Mouse (Mus musculus): Measurements from ENCODE around the gene Zfp398. TPM values are rescaled to one million over a fixed set of nuclear protein-coding genes. Genes with fewer than 3 reads are reported as not detected.

Gene Zfp398
- polyA plus RNA-seq, 1 experiment from 2014 or later = 8.2 TPM

GRCm38 (mm10) chr6:47878593-47878992, 43.1 kb downstream of the Zfp398 start:
- 51% methylated on average over 3 of the region's 3 CpGs for whole genome bisulfite sequencing
- no peaks in the 10 kb centered on the region for H3K27me3 ChIP-seq (ENCODE audit: low read depth, poor library complexity, severe bottlenecking)
- H3K36me3 ChIP-seq = peaks cover 44% of the 10 kb centered on the region
- H3K4me3 ChIP-seq = peak overlapping the region; percentile 84
- DNase-seq (ENCODE audit: low spot score) = peak; percentile 14
- peak overlapping the region; percentile 97 for H3K27ac ChIP-seq (replicated peaks)
- peaks cover 21% of the 10 kb centered on the region for H3K4me1 ChIP-seq
- H3K9me3 ChIP-seq (replicated peaks) = no peaks in the 10 kb centered on the region

- peak overlapping the region; percentile 84 for H3K4me3 ChIP-seq
- 85% methylated on average over 4 of the region's 4 CpGs for WGBS
- H3K9me3 ChIP-seq (replicated peaks) = no peaks in the 10 kb centered on the region
- DNase-seq (ENCODE audit: low spot score) = no peak
- peaks cover 50% of the 10 kb centered on the region for H3K36me3 ChIP-seq
- H3K27me3 ChIP-seq (ENCODE audit: low read depth, poor library complexity, severe bottlenecking) = no peaks in the 10 kb centered on the region
- H3K27ac ChIP-seq (replicated peaks) = peak overlapping the region; percentile 97
- peaks cover 21% of the 10 kb centered on the region for H3K4me1 ChIP-seq
These were observed 43.7 kb downstream of the Zfp398 start for GRCm38 (mm10) chr6:47879049-47879716.

- no peak overlapping the region for H3K27ac ChIP-seq (replicated peaks)
- no peak for DNase-seq (ENCODE audit: low spot score)
- H3K4me1 ChIP-seq = peaks cover 21% of the 10 kb centered on the region
- H3K36me3 ChIP-seq = peaks cover 60% of the 10 kb centered on the region
- WGBS = 97% methylated on average over 10 of the region's 10 CpGs
- no peak overlapping the region for H3K4me3 ChIP-seq
- no peaks in the 10 kb centered on the region for H3K27me3 ChIP-seq (ENCODE audit: low read depth, poor library complexity, severe bottlenecking)
- no peaks in the 10 kb centered on the region for H3K9me3 ChIP-seq (replicated peaks)
These were observed 44.7 kb downstream of the Zfp398 start for GRCm38 (mm10) chr6:47880166-47880565.

- Histone ChIP-seq H3K36me3 (peaks cover 98% of the 10 kb centered on the region), H3K4me1 (no peaks in the 10 kb centered on the region), H3K9me3 (replicated peaks) (no peaks in the 10 kb centered on the region), H3K27ac (replicated peaks) (no peak overlapping the region), H3K4me3 (no peak overlapping the region), H3K27me3 (ENCODE audit: low read depth, poor library complexity, severe bottlenecking) (no peaks in the 10 kb centered on the region)
- DNase-seq (ENCODE audit: low spot score) = no peak
- 89% methylated on average over 8 of the region's 8 CpGs for WGBS
These were observed 53.4 kb downstream of the Zfp398 start for GRCm38 (mm10) chr6:47888812-47889383.

GRCm38 (mm10) chr6:47899416-47899815, 64.0 kb downstream of the Zfp398 start:
- Histone ChIP-seq H3K27ac (replicated peaks) (no peak overlapping the region), H3K9me3 (replicated peaks) (no peaks in the 10 kb centered on the region; the same call in 1 of the 2 replicates), H3K36me3 (peaks cover 81% of the 10 kb centered on the region), H3K4me3 (no peak overlapping the region), H3K27me3 (ENCODE audit: low read depth, poor library complexity, severe bottlenecking) (peaks cover 26% of the 10 kb centered on the region), H3K4me1 (peaks cover 1% of the 10 kb centered on the region)
- WGBS = 94% methylated on average over 6 of the region's 6 CpGs
- DNase-seq (ENCODE audit: low spot score) = no peak

- Histone ChIP-seq H3K27ac (replicated peaks) (no peak overlapping the region), H3K4me1 (peaks cover 7% of the 10 kb centered on the region), H3K4me3 (no peak overlapping the region), H3K36me3 (peaks cover 98% of the 10 kb centered on the region), H3K27me3 (ENCODE audit: low read depth, poor library complexity, severe bottlenecking) (peaks cover 43% of the 10 kb centered on the region), H3K9me3 (replicated peaks) (no peaks in the 10 kb centered on the region; the same call in 1 of the 2 replicates)
- no peak for DNase-seq (ENCODE audit: low spot score)
- 81% methylated on average over 4 of the region's 4 CpGs for WGBS
These were observed 68.1 kb downstream of the Zfp398 start for GRCm38 (mm10) chr6:47903587-47903986.

- no peak for DNase-seq (ENCODE audit: low spot score)
- Histone ChIP-seq H3K36me3 (peaks cover 93% of the 10 kb centered on the region), H3K27me3 (ENCODE audit: low read depth, poor library complexity, severe bottlenecking) (peaks cover 43% of the 10 kb centered on the region), H3K27ac (replicated peaks) (no peak overlapping the region), H3K9me3 (replicated peaks) (no peaks in the 10 kb centered on the region; the same call in 1 of the 2 replicates), H3K4me1 (peaks cover 7% of the 10 kb centered on the region), H3K4me3 (peak overlapping the region; percentile 29)
- 24% methylated on average over 19 of the region's 19 CpGs for WGBS
These were observed 68.9 kb downstream of the Zfp398 start for GRCm38 (mm10) chr6:47904361-47904760.

- 46% methylated on average over 44 of the region's 44 CpGs for WGBS
- H3K27me3 ChIP-seq (ENCODE audit: low read depth, poor library complexity, severe bottlenecking) = peaks cover 43% of the 10 kb centered on the region
- no peaks in the 10 kb centered on the region; the same call in 1 of the 2 replicates for H3K9me3 ChIP-seq (replicated peaks)
- peaks cover 86% of the 10 kb centered on the region for H3K36me3 ChIP-seq
- no peak overlapping the region for H3K27ac ChIP-seq (replicated peaks)
- H3K4me3 ChIP-seq = peak overlapping the region; percentile 29; the same call in 1 of the 2 replicates
- peaks cover 7% of the 10 kb centered on the region for H3K4me1 ChIP-seq
- no peak for DNase-seq (ENCODE audit: low spot score)
These were observed 69.6 kb downstream of the Zfp398 start for GRCm38 (mm10) chr6:47904917-47905695.

GRCm38 (mm10) chr6:47906326-47906725, 70.9 kb downstream of the Zfp398 start:
- peaks cover 73% of the 10 kb centered on the region for H3K36me3 ChIP-seq
- 90% methylated on average over 5 of the region's 5 CpGs for WGBS

GRCm38 (mm10) chr6:47909007-47909406, 73.5 kb downstream of the Zfp398 start:
- DNase-seq (ENCODE audit: low spot score) = no peak
- H3K27me3 ChIP-seq (ENCODE audit: low read depth, poor library complexity, severe bottlenecking) = peaks cover 21% of the 10 kb centered on the region
- H3K36me3 ChIP-seq = peaks cover 47% of the 10 kb centered on the region
- 71% methylated on average over 1 of the region's 1 CpGs for WGBS
- peaks cover 7% of the 10 kb centered on the region for H3K4me1 ChIP-seq
- no peak overlapping the region for H3K27ac ChIP-seq (replicated peaks)
- no peak overlapping the region for H3K4me3 ChIP-seq
- no peaks in the 10 kb centered on the region; the same call in 1 of the 2 replicates for H3K9me3 ChIP-seq (replicated peaks)

More at GRCm38 (mm10) chr6:47906326-47906725, 70.9 kb downstream of the Zfp398 start:
- DNase-seq (ENCODE audit: low spot score) = no peak
- no peak overlapping the region for H3K27ac ChIP-seq (replicated peaks)
- H3K4me1 ChIP-seq = peaks cover 7% of the 10 kb centered on the region
- no peak overlapping the region for H3K4me3 ChIP-seq
- H3K9me3 ChIP-seq (replicated peaks) = no peaks in the 10 kb centered on the region; the same call in 1 of the 2 replicates
- peaks cover 43% of the 10 kb centered on the region for H3K27me3 ChIP-seq (ENCODE audit: low read depth, poor library complexity, severe bottlenecking)

GRCm38 (mm10) chr6:47911650-47912049, 76.2 kb downstream of the Zfp398 start:
- Histone ChIP-seq H3K4me3 (no peak overlapping the region), H3K27ac (replicated peaks) (no peak overlapping the region), H3K36me3 (peaks cover 20% of the 10 kb centered on the region), H3K27me3 (ENCODE audit: low read depth, poor library complexity, severe bottlenecking) (no peaks in the 10 kb centered on the region), H3K4me1 (no peaks in the 10 kb centered on the region), H3K9me3 (replicated peaks) (no peaks in the 10 kb centered on the region)
- DNase-seq (ENCODE audit: low spot score) = no peak
- 69% methylated on average over 1 of the region's 1 CpGs for WGBS

GRCm38 (mm10) chr6:47912991-47913390, 77.5 kb downstream of the Zfp398 start:
- Histone ChIP-seq H3K36me3 (peaks cover 7% of the 10 kb centered on the region; the same call in 1 of the 2 replicates), H3K4me3 (no peak overlapping the region), H3K27ac (replicated peaks) (no peak overlapping the region), H3K4me1 (no peaks in the 10 kb centered on the region), H3K27me3 (ENCODE audit: low read depth, poor library complexity, severe bottlenecking) (no peaks in the 10 kb centered on the region), H3K9me3 (replicated peaks) (no peaks in the 10 kb centered on the region)
- 68% methylated on average over 3 of the region's 3 CpGs for WGBS
- DNase-seq (ENCODE audit: low spot score) = no peak
